Mouse (Mus musculus): ENCODE measurements around the gene Grem2. TPM values are rescaled to one million over a fixed set of nuclear protein-coding genes. Genes with fewer than 3 reads are reported as not detected.

The Grem2 gene
- polyA plus RNA-seq, 1 experiment from 2014 or later: 1.6 TPM

GRCm38 (mm10) chr1:174888684-174889405 is 32.8 kb downstream of the Grem2 start:
- Histone ChIP-seq H3K9ac (no peak overlapping the region), H3K4me2 (no peak overlapping the region), H3K4me1 (no peaks in the 10 kb centered on the region), H3K4me3 (no peak overlapping the region), H3K27me3 (no peaks in the 10 kb centered on the region), H3K27ac (no peak overlapping the region), H3K36me3 (no peaks in the 10 kb centered on the region), H3K9me3 (no peaks in the 10 kb centered on the region)
- WGBS: 75% methylated on average over 14 of the region's 14 CpGs
- ATAC-seq (ENCODE audit: borderline replicate concordance, extremely low read depth, low FRiP score, low TSS enrichment): no peak

GRCm38 (mm10) chr1:174888073-174888472 is 33.5 kb downstream of the Grem2 start:
- Histone ChIP-seq H3K36me3 (no peaks in the 10 kb centered on the region), H3K9ac (no peak overlapping the region), H3K4me1 (no peaks in the 10 kb centered on the region), H3K4me3 (no peak overlapping the region), H3K27me3 (no peaks in the 10 kb centered on the region), H3K4me2 (no peak overlapping the region), H3K9me3 (no peaks in the 10 kb centered on the region), H3K27ac (no peak overlapping the region)
- ATAC-seq (ENCODE audit: borderline replicate concordance, extremely low read depth, low FRiP score, low TSS enrichment): no peak
- WGBS: 93% methylated on average over 1 of the region's 1 CpGs

DNA sequence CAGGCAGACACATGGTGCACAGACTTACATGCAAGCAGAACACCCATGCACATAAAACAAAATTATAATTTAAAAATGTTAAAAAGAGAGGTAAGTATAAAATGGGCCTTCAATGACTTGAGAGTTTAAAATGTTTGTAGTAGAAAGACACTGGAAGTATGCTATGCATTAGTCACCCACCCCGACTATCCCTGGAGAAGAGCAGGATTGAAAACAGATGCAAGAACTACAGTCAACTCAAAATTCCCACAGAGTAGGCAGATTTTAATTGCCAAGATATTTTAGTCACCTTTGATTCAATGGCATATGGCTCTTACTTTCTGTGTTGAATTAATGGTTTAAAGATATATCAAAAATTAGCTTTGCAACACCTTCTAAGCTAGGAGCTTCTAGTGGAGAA is 39.1 kb downstream of the Grem2 start:
- H3K27me3 ChIP-seq: no peaks in the 10 kb centered on the region
- no peaks in the 10 kb centered on the region for H3K9me3 ChIP-seq
- WGBS: 67% methylated on average over 1 of the region's 1 CpGs
- H3K9ac ChIP-seq: no peak overlapping the region
- H3K36me3 ChIP-seq: no peaks in the 10 kb centered on the region
- no peak overlapping the region for H3K4me2 ChIP-seq
- no peaks in the 10 kb centered on the region for H3K4me1 ChIP-seq
- ATAC-seq (ENCODE audit: borderline replicate concordance, extremely low read depth, low FRiP score, low TSS enrichment): no peak
- H3K27ac ChIP-seq: no peak overlapping the region
- H3K4me3 ChIP-seq: no peak overlapping the region

GRCm38 (mm10) chr1:174875173-174875572 is 46.4 kb downstream of the Grem2 start:
- WGBS: 74% methylated on average over 4 of the region's 4 CpGs
- Histone ChIP-seq H3K27me3 (no peaks in the 10 kb centered on the region), H3K36me3 (no peaks in the 10 kb centered on the region), H3K9me3 (no peaks in the 10 kb centered on the region), H3K4me1 (no peaks in the 10 kb centered on the region), H3K4me3 (no peak overlapping the region), H3K4me2 (no peak overlapping the region), H3K27ac (no peak overlapping the region), H3K9ac (no peak overlapping the region)
- no peak for ATAC-seq (ENCODE audit: borderline replicate concordance, extremely low read depth, low FRiP score, low TSS enrichment)

GRCm38 (mm10) chr1:174860407-174861118 is 61.1 kb downstream of the Grem2 start:
- WGBS: 58% methylated on average over 10 of the region's 10 CpGs
- H3K4me2 ChIP-seq: no peak overlapping the region
- ATAC-seq (ENCODE audit: borderline replicate concordance, extremely low read depth, low FRiP score, low TSS enrichment): 0 out of 2 replicates have a peak, but pooled peaks have one; percentile 46
- H3K4me3 ChIP-seq: no peak overlapping the region
- no peaks in the 10 kb centered on the region for H3K36me3 ChIP-seq
- H3K27me3 ChIP-seq: no peaks in the 10 kb centered on the region
- no peak overlapping the region for H3K9ac ChIP-seq
- no peaks in the 10 kb centered on the region for H3K9me3 ChIP-seq
- no peaks in the 10 kb centered on the region for H3K4me1 ChIP-seq
- no peak overlapping the region for H3K27ac ChIP-seq

- Histone ChIP-seq H3K4me2 (no peak overlapping the region), H3K4me1 (no peaks in the 10 kb centered on the region), H3K4me3 (no peak overlapping the region), H3K27ac (no peak overlapping the region), H3K9me3 (no peaks in the 10 kb centered on the region), H3K9ac (no peak overlapping the region), H3K36me3 (no peaks in the 10 kb centered on the region), H3K27me3 (no peaks in the 10 kb centered on the region)
- ATAC-seq (ENCODE audit: borderline replicate concordance, extremely low read depth, low FRiP score, low TSS enrichment): no peak
- 34% methylated on average over 2 of the region's 2 CpGs for WGBS
These were observed 65.4 kb downstream of the Grem2 start for GRCm38 (mm10) chr1:174856188-174856587.

DNA sequence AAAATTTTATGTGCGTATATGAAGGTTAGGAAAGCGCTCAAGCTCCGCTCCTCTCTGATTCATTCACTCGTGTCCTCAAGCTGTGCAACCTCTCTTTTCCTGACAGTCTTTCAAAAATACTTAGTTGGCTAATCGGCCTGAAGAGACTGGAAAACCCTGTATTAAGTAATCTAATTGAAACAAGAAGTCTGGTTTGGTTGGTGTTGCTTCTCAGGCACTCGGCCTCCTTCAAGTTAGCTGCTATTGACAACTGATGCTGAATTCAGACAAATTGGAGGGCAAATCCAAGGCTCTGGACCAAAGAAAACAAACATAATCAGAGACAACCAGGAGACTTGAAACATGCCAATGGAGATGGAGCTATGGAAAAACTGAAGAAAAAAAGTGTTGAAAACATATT is 76.8 kb downstream of the Grem2 start:
- 87% methylated on average over 6 of the region's 6 CpGs for WGBS
- no peak overlapping the region for H3K4me3 ChIP-seq

DNA sequence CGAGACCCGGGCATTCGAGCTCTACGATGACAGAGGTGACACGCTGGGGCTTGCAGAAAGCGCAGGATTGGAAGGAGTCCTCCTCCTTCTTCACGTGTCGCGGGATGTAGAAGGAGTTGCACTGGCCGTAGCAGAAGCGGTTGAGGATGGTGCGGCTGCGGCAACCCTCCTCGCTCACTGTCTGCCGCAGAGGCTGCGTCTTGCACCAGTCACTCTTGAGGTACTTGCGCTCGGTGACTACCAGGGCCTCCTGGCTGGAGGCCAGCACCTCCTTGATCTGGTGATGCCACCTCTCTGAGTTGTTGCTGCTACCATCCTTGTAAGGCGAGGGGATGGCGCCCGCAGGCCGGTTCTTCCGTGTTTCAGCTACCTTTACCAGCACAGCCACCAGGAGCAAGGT is 84.8 kb downstream of the Grem2 start:
- no peak overlapping the region for H3K4me2 ChIP-seq
- H3K4me1 ChIP-seq: no peaks in the 10 kb centered on the region
- ATAC-seq (ENCODE audit: borderline replicate concordance, extremely low read depth, low FRiP score, low TSS enrichment): 0 out of 2 replicates have a peak, but pooled peaks have one; percentile 5
- H3K9me3 ChIP-seq: no peaks in the 10 kb centered on the region
- H3K4me3 ChIP-seq: no peak overlapping the region
- no peak overlapping the region for H3K9ac ChIP-seq
- H3K27ac ChIP-seq: no peak overlapping the region
- H3K27me3 ChIP-seq: no peaks in the 10 kb centered on the region
- no peaks in the 10 kb centered on the region for H3K36me3 ChIP-seq
- WGBS: 92% methylated on average over 23 of the region's 23 CpGs

More for the DNA sequence above, 76.8 kb downstream of the Grem2 start:
- H3K27ac ChIP-seq: no peak overlapping the region
- H3K36me3 ChIP-seq: no peaks in the 10 kb centered on the region
- no peak overlapping the region for H3K4me2 ChIP-seq
- no peaks in the 10 kb centered on the region for H3K4me1 ChIP-seq
- no peak overlapping the region for H3K9ac ChIP-seq
- H3K9me3 ChIP-seq: no peaks in the 10 kb centered on the region
- ATAC-seq (ENCODE audit: borderline replicate concordance, extremely low read depth, low FRiP score, low TSS enrichment): no peak
- H3K27me3 ChIP-seq: no peaks in the 10 kb centered on the region

DNA sequence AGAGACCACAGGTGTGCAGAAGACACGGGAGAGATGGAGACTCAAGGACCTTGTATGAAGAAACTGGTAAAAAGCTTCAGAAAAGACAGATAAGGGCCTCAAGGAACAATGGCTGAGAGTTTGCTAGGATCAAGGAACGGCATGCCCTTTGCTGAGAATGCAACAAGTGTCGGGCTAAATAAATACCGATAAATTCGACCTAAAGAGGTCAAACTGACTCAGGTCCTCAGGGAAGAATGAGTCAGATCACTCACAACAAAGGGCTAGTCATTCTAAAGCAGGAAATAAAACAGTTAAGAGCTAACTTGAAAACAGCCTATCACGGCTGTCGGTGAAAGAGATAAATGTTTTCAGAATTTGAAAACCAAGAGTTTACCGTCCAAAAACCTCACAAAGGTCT is 95.1 kb downstream of the Grem2 start:
- no peaks in the 10 kb centered on the region for H3K36me3 ChIP-seq
- no peaks in the 10 kb centered on the region for H3K4me1 ChIP-seq
- H3K27ac ChIP-seq: no peak overlapping the region
- no peaks in the 10 kb centered on the region for H3K27me3 ChIP-seq
- H3K4me3 ChIP-seq: no peak overlapping the region
- no peak for ATAC-seq (ENCODE audit: borderline replicate concordance, extremely low read depth, low FRiP score, low TSS enrichment)
- H3K4me2 ChIP-seq: no peak overlapping the region
- 23% methylated on average over 8 of the region's 8 CpGs for WGBS
- H3K9me3 ChIP-seq: no peaks in the 10 kb centered on the region
- no peak overlapping the region for H3K9ac ChIP-seq

DNA sequence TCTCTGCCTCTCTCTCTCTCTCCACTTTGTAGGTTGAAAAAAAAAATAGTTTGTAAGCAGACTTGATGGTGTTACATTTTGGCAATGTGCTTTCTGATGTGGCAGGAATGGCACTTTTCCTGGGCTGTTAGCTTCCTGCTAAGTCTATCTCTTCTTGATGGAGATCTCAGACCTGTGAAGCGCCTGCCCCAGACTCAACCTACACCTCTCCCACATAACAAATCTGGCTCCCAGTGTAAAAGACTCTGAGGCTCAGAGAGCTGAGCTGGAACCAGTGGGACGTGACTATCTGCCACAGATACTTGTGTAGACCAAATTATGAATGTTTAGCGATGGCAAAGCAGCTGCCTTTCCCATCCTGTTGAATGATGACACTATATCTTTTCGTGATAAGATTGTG is 109.8 kb downstream of the Grem2 start:
- Histone ChIP-seq H3K9ac (no peak overlapping the region), H3K4me2 (no peak overlapping the region), H3K36me3 (no peaks in the 10 kb centered on the region), H3K4me1 (no peaks in the 10 kb centered on the region), H3K9me3 (no peaks in the 10 kb centered on the region), H3K27me3 (no peaks in the 10 kb centered on the region), H3K27ac (no peak overlapping the region), H3K4me3 (no peak overlapping the region)
- 61% methylated on average over 4 of the region's 4 CpGs for WGBS
- no peak for ATAC-seq (ENCODE audit: borderline replicate concordance, extremely low read depth, low FRiP score, low TSS enrichment)

- no peaks in the 10 kb centered on the region for H3K36me3 ChIP-seq
These were observed 133.0 kb downstream of the Grem2 start for GRCm38 (mm10) chr1:174788617-174789016.

More at GRCm38 (mm10) chr1:174788617-174789016, 133.0 kb downstream of the Grem2 start:
- Histone ChIP-seq H3K9me3 (no peaks in the 10 kb centered on the region), H3K27ac (no peak overlapping the region), H3K9ac (no peak overlapping the region), H3K27me3 (no peaks in the 10 kb centered on the region), H3K4me3 (no peak overlapping the region), H3K4me2 (no peak overlapping the region), H3K4me1 (no peaks in the 10 kb centered on the region)
- ATAC-seq (ENCODE audit: borderline replicate concordance, extremely low read depth, low FRiP score, low TSS enrichment): no peak
- 85% methylated on average over 2 of the region's 2 CpGs for WGBS
